Mouse (Mus musculus) B cell, adult 67 days (primary cell): Measurements from ENCODE around the gene Ppwd1. TPM values are rescaled to one million over a fixed set of nuclear protein-coding genes. Genes with fewer than 3 reads are reported as not detected.

Experiments
- total RNA-seq, 2 experiments: library from RNA; stranded (reverse); gene quantifications; 4 replicates each; pipeline ENCODE4 v1.2.4; 2023

The Ppwd1 gene
- total RNA-seq = 10 to 100 TPM; 41.3 to 41.8 TPM

DNA sequence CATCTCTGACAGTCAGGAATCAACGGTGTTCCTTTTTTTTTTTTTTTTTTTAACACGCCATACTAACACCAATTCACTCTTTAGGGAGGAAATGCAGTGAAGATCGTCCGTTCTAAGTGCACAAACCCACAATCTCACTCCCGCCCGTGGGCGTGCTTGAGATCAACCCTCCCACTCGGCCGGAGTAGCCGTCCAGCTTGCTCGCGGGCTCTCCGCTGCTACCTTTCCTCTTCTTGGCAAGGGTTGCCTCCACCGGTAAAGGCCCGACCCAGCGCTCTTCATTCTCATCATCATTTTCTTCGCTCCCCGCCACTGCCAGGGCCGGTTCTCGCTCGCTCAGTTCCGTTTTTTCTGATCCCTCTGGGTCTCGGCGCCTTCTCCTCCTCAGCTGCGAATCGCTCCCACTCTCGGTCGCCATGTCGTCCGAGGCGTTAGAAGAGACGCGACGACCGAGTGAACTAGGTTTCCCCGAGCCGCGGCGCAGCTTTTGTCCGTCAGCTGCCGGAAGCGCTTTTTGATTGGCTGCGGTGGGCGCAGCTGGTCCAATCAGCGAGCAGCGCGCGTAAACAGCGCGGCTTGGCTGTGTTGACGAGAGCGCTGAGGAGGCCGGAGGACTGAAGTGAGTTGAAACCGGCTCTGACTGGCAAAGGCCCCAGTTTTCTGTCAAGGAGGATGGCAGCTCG, at the start of gene Ppwd1, which contains the start of gene Cenpk:
Ppwd1 (minus strand) TSS at position 460 of the 683 bp plus-strand sequence.
Cenpk (plus strand) TSS at position 228 of the 683 bp plus-strand sequence.

DNA sequence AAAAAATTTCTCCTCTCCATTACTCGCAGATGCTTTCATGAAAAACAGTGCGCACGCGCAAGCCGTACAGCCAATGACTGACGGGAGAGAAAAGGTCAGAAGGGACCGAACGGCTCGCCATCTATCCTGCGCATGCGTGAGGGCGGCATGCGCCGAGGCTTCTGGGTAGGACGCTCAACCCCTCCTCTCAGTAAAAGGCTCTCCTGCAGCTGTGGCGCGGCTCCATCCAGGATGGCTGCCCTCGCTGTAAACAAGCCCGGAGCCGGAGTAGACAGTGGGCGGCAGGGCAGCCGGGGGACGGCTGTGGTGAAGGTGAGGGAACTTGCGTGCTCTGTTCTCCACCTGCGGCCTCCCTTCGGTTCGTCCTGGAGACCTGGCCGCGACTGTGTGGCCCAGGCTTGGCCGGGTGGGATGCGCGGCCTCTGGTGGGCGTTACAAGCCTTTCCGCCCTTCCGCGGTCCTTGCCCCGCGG, 50.0 kb downstream of the Ppwd1 start, which contains the start of gene Trim23:
Trim23 (plus strand) TSS at position 148 of the 472 bp plus-strand sequence.

DNA sequence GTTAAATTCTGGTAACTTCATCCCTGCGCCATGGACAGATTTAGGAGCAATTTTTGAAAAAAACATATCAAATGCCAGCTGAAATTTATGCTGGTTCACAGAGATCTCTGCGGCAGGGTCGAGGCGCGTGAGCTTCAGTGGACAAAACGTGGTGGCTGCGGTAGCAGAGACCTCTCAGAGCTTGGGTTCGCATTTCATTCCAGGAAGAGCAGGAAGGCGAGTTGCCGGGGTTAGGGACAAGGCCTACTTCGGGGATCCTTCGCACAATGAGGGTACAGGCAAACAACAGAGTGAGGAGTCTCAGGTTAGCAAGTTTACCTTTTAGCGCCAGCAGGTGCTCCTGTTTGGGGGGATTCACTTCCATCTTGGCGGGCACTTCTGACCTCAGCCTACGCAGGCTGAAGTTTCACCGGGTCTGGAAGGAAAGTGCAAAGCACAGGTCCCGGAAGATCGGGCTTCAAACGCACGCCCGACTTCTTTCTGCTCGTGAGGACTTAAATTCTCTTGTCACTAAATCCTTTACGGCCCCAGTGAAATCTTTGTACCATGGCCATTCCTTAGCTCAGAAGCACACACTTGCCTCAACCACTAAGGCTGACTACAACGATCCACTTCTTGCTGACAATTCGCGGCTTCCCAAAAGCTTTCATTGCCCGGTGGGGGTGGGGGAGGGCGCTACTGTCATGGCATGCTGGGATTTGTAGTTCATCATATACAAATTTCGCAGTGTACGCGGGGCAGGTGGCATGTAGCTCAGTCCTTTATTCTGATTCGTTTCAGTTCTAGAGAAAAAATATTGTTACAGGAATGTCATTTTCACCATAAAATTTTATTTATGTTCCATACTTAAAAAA, 50.6 kb downstream of the Ppwd1 start, which contains the start of gene Trappc13:
Trappc13 (minus strand) TSS at position 674 of the 854 bp plus-strand sequence.

Other genes starting within 250 kb of the Ppwd1 start
- 10 to 100 TPM; 16.5 to 20.6 TPM for gene Nln, start 119.2 kb downstream of the Ppwd1 start, total RNA-seq
- gene Sgtb, start 119.1 kb downstream of the Ppwd1 start, total RNA-seq = not detected
- 10 to 100 TPM; 30.0 to 34.9 TPM for gene Trappc13, start 50.4 kb downstream of the Ppwd1 start, total RNA-seq
- gene Trim23, start 50.0 kb downstream of the Ppwd1 start, total RNA-seq = 10 to 100 TPM; 12.9 to 17.6 TPM
- 1 to 10 TPM; 8.7 to 10.0 TPM for gene Cenpk, start 232 bp downstream of the Ppwd1 start, total RNA-seq
- gene Adamts6, start 59.0 kb upstream of the Ppwd1 start, total RNA-seq = 10 to 100 TPM; 20.6 to 22.8 TPM